In the genomic region with DNA sequence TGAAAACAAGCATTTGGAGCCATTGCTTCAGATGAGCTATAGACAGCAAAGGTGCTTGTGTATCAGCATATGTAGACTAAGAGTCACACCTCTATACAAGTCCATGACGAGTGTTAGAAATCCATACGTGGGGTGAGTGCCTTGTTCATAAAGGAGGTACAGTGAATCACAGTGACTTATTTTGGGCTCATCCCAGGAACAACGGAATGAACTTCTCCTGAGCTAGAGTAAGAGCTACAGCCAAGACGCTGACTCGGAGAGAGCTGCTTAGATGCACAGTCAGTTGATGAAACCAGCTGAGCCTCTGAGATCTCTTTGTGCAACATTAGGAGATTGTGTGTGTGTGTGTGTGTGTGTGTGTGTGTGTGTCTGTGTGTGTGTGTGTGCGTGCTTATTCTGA, we compare ENCODE assay signal across 18 mouse cellular contexts. TPM values are rescaled to one million over a fixed set of nuclear protein-coding genes. Genes with fewer than 3 reads are reported as not detected.
"Had no signal": no experiment of that assay in that cellular context is flagged by ENCODE, and none has a peak within 500 bp of the region (broad histone marks: within the 10 kb centered on the region; RNA-seq: fewer than 3 reads in every experiment).

No protein-coding gene starts in this region.

- H3K36me3 ChIP-seq: neural tube, embryonic 12.5 days; neural tube, embryonic 13.5 days; neural tube, embryonic 15.5 days; stomach, embryonic 15.5 days had no signal

- H3K4me3 ChIP-seq: neural tube, embryonic 12.5 days; neural tube, embryonic 13.5 days; neural tube, embryonic 15.5 days; stomach, embryonic 15.5 days had no signal

- H3K9me3 ChIP-seq: neural tube, embryonic 12.5 days; neural tube, embryonic 13.5 days; stomach, embryonic 15.5 days had no signal

- DNase-seq: retina, postnatal 1 day; right cerebral cortex, adult 18-20 months; right cerebral cortex, postnatal 14 days; right cerebral cortex, postnatal 25 days; right cerebral cortex, postnatal 4 days; spleen, adult 18-20 months; thymus, adult 18-20 months; thymus, adult 2 months; thymus, postnatal 14 days; thymus, postnatal 25 days; thymus, postnatal 36 days; thymus, postnatal 4 days had no signal

- H3K27me3 ChIP-seq: neural tube, embryonic 12.5 days; neural tube, embryonic 13.5 days; neural tube, embryonic 15.5 days; stomach, embryonic 15.5 days had no signal

- H3K4me2 ChIP-seq: neural tube, embryonic 12.5 days; neural tube, embryonic 13.5 days; neural tube, embryonic 15.5 days; stomach, embryonic 15.5 days had no signal

- H3K4me1 ChIP-seq: neural tube, embryonic 12.5 days; neural tube, embryonic 13.5 days; neural tube, embryonic 15.5 days had no signal

- H3K9ac ChIP-seq: neural tube, embryonic 12.5 days; neural tube, embryonic 13.5 days; neural tube, embryonic 15.5 days; stomach, embryonic 15.5 days had no signal

- H3K27ac ChIP-seq: neural tube, embryonic 12.5 days; neural tube, embryonic 13.5 days; neural tube, embryonic 15.5 days; stomach, embryonic 15.5 days; stomach, postnatal 0 days had no signal

RNA-seq across cellular contexts. Expression of gene Lipc, which starts 13.9 kb away (rescaled TPM):
- polyA plus RNA-seq: neural tube, embryonic 12.5 days; testis, adult 2 months had no signal
